Mouse (Mus musculus): ENCODE data around the gene Fbxw8.

Fbxw8 gene

GRCm38 (mm10) chr5:118023053-118023452 lies 132.2 kb downstream of the Fbxw8 start:
- DNase-seq (ENCODE audit: low read depth) = no peak

GRCm38 (mm10) chr5:118019905-118020304 lies 135.4 kb downstream of the Fbxw8 start:
- no peak for DNase-seq (ENCODE audit: low read depth)

DNA sequence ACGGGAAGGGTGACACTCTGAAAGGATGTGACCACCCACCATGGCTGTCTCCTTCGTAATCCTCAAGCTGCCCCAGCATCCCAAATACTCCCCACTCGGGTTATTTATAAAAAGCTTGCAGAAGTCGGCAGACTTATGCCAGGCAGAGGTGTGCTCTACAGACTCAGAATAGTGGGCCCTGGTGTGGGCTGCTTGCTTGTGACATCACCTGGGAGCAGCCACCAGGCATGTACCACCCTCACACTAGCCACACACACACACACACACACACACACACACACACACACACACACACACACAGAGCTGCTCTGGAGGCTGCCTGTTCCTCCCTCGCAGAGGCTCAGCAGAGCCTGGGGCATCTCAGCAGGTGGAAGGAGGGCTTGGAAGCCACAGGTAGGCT lies 137.7 kb downstream of the Fbxw8 start:
- no peak for DNase-seq (ENCODE audit: low read depth)

DNA sequence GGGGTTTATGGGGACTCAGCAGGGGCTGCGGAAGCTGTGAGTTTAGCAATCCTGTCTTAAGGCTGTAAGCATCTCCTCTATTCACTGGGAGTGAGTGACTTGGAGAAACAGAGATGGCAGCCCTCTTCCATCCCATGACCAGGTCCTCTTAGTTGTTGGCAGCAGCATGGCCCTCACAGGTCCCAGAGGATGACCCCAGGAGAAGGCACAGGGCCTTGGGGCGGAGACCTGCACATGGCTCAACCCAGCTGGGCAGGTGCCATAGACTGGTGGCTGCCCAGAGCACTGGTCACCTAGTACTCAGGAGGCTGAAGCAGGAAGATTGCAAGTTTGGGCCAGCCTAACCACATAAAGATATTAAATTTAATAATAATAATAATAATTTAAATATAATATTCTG lies 139.6 kb downstream of the Fbxw8 start:
- DNase-seq (ENCODE audit: low read depth) = no peak

DNA sequence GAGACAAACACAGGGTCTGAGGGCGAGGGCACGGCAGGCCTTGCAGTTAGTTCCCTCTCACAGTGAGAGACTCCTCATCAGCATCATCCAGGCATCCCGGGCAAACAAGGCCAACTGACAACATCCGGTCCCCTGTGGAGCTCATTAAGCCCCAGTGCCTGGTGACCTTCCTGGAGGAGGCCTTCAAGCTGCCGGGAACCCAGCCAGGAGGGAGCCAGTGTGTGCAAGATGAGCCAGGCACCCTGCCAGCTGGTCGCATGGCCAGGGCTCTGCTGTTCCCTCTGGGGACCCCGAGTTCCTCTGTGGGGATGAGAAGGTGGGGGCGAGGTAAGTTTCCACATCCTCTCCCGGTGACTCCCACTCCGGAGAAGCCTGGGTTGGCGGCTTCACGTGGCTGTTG lies 140.2 kb downstream of the Fbxw8 start:
- peak; percentile 67 for DNase-seq (ENCODE audit: low read depth)

All from NIH3T3 (cell line).